Mouse (Mus musculus) retina, adult 2 months (tissue): ENCODE data around the gene Vsir.

ENCODE experiments used
- DNase-seq: peaks from one replicate; pipeline ENCODE4 v3.0.0-alpha.2; 2012; ENCODE audit warnings: low read depth, low spot score

Gene Vsir

DNA sequence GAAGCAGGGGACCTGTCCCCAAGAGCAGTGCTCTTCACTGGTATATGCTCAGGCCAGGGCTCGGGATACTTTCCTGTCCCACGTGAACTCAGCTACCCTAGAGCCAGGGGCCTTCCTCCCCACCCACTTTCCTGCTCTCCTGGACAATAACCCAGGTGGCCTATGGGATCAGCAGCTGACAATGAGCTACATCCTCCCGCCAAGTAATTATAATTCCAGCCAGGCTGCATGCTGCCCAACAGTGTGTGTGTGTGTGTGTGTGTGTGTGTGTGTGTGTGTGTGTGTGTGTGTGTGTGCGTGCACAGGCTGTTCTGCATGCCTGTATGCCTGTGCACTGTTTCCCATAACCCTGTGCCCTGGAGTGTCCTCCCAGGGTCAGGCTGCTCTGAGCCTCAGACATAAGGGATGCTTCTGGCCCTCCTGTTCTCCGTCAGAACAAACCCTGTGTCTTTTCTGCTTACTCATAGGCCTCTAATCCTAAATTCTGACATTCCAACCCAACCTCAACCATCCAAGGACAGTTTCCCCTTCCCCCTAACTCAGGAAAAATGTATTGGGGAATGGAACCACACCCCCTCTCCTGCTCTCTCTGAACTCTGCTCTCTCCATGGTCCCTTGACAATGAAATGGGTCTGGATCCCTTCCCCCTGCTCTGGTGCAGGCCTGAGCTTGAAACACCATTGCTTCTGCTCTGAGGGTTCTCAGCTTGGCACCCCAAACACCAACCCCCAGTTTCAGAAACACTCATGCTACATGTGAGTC is 6.8 kb downstream of the Vsir start:
- no peak for DNase-seq

GRCm38 (mm10) chr10:60354003-60354325 is 7.3 kb downstream of the Vsir start:
- DNase-seq = no peak

- DNase-seq = no peak
Measured at GRCm38 (mm10) chr10:60354881-60355677, 8.4 kb downstream of the Vsir start.

DNA sequence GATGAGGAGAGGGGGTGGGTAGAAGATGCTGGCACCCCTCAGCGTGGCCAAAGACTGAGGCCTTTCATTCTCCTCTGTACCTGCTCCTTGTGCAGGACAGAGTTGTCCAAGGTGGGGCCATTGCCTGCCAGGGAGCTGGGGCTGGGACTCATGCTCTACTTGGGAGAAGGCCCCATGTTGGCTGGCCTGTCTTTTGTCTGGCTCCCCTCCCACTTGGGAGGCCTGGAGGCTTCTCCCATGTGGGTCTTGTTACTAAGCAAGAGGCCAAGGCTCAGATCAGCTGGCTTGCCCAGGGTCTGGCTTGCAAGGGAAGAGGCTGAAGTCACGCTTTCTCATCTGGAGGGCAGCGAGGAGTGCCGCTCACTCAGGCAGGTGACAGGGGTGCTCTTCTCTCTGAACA is 10.8 kb downstream of the Vsir start:
- no peak for DNase-seq

GRCm38 (mm10) chr10:60357901-60358300 is 11.2 kb downstream of the Vsir start:
- DNase-seq = no peak

- no peak for DNase-seq
Measured at GRCm38 (mm10) chr10:60358776-60359175, 12.1 kb downstream of the Vsir start.

DNA sequence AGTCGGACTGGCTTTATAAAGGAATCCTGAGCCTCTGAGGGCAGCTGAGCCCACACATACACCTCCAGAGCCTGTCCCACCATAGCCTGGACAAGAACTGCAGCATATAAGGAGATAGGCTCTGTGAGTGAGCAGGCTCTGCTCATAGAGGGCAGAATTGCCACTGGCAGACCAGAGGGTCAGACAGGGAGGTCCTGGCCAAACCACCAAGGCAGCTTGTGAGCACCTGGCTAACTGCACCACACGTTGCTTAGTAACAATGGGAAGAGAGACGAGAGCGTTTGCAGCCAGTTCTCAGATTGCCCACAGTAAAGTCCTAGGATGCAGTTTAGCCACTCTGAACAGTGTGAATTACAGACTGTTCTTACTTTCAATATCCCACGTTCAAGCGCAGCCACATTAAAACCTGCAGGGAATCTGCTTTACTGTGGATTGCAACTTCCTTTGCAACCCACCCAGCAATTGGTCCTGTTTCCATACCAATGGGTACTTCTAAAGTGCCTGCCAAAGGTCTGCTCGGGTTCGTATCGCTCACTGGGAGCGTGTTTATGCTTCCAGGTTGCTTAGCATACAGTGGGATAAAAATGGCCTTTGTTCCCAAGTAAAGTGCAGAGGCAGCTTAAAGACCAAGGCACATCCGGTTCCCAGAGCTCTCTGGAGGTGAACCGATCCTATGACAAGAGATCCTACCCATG is 15.1 kb downstream of the Vsir start:
- no peak for DNase-seq

- DNase-seq = no peak
Measured at GRCm38 (mm10) chr10:60362310-60362628, 15.6 kb downstream of the Vsir start.

- no peak for DNase-seq
Measured at GRCm38 (mm10) chr10:60363426-60363825, 16.8 kb downstream of the Vsir start.

- no peak for DNase-seq
Measured at GRCm38 (mm10) chr10:60367145-60367544, 20.5 kb downstream of the Vsir start.

- DNase-seq = no peak
Measured at GRCm38 (mm10) chr10:60367904-60368303, 21.3 kb downstream of the Vsir start.

DNA sequence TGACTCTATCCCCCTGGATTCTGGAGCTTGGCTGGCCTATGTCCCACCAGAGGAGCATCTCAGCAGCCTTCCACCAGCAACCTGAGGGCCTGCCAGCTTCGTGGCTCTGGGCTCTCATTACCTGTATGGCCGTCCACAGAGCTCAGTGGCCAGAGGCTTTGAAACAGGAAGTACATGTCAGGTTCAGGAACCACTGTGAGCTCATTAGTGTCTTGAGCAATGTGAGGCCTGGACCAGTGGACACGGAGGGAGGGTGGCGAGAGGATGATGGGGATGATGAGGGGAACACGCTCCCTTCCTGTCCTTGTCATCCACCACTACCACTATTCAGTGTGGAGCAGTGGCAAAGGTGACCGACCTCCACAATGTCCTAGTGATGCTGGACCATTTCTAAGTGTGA is 22.8 kb downstream of the Vsir start:
- DNase-seq = no peak

DNA sequence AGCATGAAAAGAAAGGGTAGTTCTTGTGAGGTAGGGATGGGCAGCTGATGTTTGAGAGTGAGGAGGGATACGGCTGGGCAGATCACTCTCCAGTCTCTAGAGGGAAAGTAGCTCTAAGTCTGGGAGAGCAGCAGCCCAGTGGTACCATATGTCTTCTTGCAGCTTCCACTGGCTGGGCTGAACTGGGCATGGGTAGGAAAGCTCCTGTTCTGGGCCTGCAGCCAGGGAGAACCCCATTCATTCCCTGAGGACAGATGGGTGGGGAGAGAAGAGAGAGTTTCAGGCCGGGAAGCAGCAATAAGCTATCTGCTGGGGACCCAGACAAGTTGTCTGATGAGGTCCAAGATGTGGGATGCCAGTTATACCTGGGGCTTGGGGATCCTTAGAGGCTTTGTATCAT is 23.4 kb downstream of the Vsir start:
- no peak for DNase-seq

GRCm38 (mm10) chr10:60370601-60371061 is 24.0 kb downstream of the Vsir start:
- DNase-seq = no peak

- DNase-seq = no peak
Measured at GRCm38 (mm10) chr10:60371596-60372386, 25.1 kb downstream of the Vsir start.

DNA sequence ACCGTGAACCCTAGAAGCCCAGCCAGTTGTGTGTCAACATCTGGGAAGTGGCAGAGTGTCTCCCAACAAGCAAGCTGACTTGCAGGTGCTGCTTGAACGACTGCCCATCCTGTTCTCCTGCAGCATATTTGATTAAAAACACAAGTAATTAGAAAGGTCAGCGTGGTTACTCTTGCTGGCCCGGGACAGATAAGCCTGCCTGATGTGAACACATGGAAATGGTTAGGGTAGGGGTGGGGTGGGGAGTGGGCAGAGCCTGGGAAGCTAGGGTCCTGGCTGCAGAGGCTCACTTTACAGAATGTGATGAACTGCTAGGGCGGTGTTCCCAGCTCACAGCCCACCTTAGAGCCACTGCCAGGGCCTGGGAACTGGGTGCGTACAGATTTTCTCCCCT is 26.9 kb downstream of the Vsir start:
- DNase-seq = no peak

DNA sequence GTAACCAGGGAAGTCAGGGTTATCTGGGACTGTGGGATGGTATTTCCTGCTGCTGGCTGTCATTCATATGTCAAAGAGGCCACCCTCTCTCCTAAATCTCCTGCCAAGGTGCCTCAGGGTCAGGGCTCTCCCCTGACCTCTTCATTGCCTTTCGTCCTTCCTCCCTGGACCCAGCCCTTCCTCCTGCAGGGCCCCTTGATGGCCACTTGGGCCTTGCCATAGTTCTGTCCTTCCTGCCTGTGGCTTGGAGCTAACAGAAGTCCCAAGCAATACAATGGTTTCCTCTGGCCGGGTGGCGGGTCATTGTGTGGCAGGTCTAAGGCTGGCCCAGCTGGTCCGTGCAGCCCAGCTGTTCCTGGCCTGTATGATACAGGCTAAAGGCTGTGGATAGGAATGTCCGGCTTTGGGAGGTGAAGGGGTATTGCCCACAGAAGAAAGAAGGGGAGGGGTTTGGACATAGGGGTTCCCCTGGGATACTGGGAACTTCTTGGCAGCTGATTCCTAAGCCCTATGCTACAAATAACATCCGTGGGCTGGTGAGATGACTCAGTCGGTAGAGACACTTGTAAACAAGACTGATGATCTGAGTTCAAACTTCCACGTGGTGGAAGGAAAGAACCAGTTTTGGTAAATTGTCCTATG is 27.4 kb downstream of the Vsir start:
- no peak for DNase-seq

DNA sequence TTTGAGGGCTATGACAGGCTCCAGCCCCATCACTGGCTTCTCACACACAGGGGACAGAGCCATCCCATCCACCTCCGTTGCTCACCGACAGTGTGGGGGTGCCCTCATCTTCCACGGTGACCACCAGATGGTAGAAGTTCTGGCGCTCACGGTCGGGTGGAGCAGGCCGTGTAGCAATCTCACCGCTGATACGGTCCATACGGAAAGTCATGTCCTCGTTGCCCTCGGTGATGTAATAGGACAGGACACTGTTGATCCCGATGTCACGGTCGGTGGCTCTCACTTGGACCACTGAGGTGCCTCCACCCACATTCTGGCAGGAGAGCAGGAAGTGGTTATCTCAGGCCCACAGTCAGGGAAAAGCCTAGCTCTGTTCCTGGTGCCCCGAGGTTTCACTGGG is 30.1 kb downstream of the Vsir start:
- no peak for DNase-seq

GRCm38 (mm10) chr10:60379419-60379957 is 32.8 kb downstream of the Vsir start:
- DNase-seq = no peak

GRCm38 (mm10) chr10:60380229-60380628 is 33.6 kb downstream of the Vsir start:
- DNase-seq = no peak
